Mouse (Mus musculus): ENCODE measurements around the gene Kif16b.

- TF ChIP-seq EP300 (IDR thresholded peaks at IDR 0.05; ENCODE audit: low read depth) (no peak), CTCF (IDR thresholded peaks at IDR 0.05; ENCODE audit: low read depth) (peak; percentile 57)
Measured at GRCm38 (mm10) chr2:142611113-142611512, 290.2 kb downstream of the Kif16b start.
